Mouse (Mus musculus) liver, embryonic 12.5 days (tissue): ENCODE data around the gene Oca2. TPM values are rescaled to one million over a fixed set of nuclear protein-coding genes. Genes with fewer than 3 reads are reported as not detected.

ENCODE experiments used
- ATAC-seq: fragments of 200-750 bp; cut with Nextera tagmentation; 2 replicates; pipeline ENCODE4 v1.8.0; 2017; ENCODE audit warnings: moderate number of reproducible peaks, mild to moderate bottlenecking, moderate library complexity
- H3K27ac ChIP-seq: fragments of 300-500 bp; sonication (generic); 2 replicates; pipeline ENCODE4 v1.5.1; 2016; ENCODE audit warnings: mild to moderate bottlenecking
- H3K27me3 ChIP-seq: fragments of 300-500 bp; sonication (generic); replicated peaks from 2 replicates; pipeline ENCODE4 v1.6.1; 2016; ENCODE audit warnings: mild to moderate bottlenecking, moderate library complexity
- H3K36me3 ChIP-seq: fragments of 300-500 bp; sonication (generic); 2 replicates; pipeline ENCODE4 v1.6.1; 2016; ENCODE audit warnings: mild to moderate bottlenecking, moderate library complexity
- H3K4me1 ChIP-seq: fragments of 300-500 bp; sonication (generic); 2 replicates; pipeline ENCODE4 v1.6.1; 2016
- H3K4me2 ChIP-seq: fragments of 300-500 bp; sonication (generic); 2 replicates; pipeline ENCODE4 v1.6.1; 2016; ENCODE audit warnings: mild to moderate bottlenecking, moderate library complexity
- H3K4me3 ChIP-seq: fragments of 300-500 bp; sonication (generic); 2 replicates; pipeline ENCODE4 v1.5.1; 2016; ENCODE audit warnings: mild to moderate bottlenecking, moderate library complexity
- H3K9ac ChIP-seq: fragments of 300-500 bp; sonication (generic); 2 replicates; pipeline ENCODE4 v1.6.1; 2016; ENCODE audit warnings: mild to moderate bottlenecking, moderate library complexity
- H3K9me3 ChIP-seq: fragments of 300-500 bp; sonication (generic); replicated peaks from 2 replicates; pipeline ENCODE4 v1.6.1; 2016; ENCODE audit warnings: mild to moderate bottlenecking, moderate library complexity
- WGBS: fragments of 180-500 bp; shearing (Covaris S2); methylation state at CpG from one replicate; pipeline ENCODE4 v1.1.7; 2016; ENCODE audit not compliant: insufficient replicate concordance; 5-methylcytosine and 5-hydroxymethylcytosine counted together
- polyA plus RNA-seq: library from polyadenylated mRNA; unstranded; fragments of >200 nt; fragmentation: Nextera tagmentation; extraction: Ambion mirVana; gene quantifications from 2 replicates; pipeline ENCODE4 v1.2.1, GENCODE M21; 2016

The Oca2 gene
- polyA plus RNA-seq, 1 experiment from 2014 or later, result not detected

DNA sequence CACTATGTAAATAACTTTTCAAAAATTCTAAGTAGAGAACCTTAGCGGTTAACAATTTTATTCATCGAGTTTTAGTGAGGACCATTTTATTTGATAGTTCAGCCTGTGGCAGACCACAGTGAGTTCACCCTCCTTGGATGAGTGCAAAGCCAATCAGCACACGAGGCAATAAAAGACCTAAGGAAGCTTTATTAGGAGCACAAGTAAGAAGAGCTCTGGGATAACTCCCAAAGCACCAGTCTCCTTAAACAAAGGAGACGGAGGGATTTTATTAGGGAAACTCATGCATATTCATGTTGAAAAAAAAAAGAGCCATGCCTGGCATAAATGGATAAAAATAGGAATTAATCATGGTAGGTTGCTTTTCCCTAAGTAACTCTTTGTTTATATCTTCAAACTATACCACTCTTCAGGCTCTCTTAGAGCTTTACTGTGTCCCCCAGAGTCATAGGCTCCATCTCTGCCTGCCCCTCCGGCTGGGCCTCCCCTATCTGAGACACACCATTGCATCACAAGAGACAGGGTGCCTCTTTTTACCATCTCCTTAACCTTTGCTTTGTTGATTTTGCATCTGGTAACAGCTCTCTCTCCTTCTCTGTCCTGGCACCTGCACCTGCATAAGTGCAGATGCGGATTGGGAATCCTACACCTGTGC, 178.7 kb downstream of the Oca2 start:
- H3K36me3 ChIP-seq, result no peaks in the 10 kb centered on the region
- WGBS, result 61% methylated on average over 6 of the region's 6 CpGs
- H3K27ac ChIP-seq, result no peak overlapping the region
- H3K9me3 ChIP-seq, result no peaks in the 10 kb centered on the region
- ATAC-seq, result no peak
- no peak overlapping the region for H3K4me3 ChIP-seq
- H3K4me1 ChIP-seq, result no peaks in the 10 kb centered on the region
- H3K27me3 ChIP-seq, result no peaks in the 10 kb centered on the region
- H3K9ac ChIP-seq, result no peak overlapping the region
- H3K4me2 ChIP-seq, result no peak overlapping the region

DNA sequence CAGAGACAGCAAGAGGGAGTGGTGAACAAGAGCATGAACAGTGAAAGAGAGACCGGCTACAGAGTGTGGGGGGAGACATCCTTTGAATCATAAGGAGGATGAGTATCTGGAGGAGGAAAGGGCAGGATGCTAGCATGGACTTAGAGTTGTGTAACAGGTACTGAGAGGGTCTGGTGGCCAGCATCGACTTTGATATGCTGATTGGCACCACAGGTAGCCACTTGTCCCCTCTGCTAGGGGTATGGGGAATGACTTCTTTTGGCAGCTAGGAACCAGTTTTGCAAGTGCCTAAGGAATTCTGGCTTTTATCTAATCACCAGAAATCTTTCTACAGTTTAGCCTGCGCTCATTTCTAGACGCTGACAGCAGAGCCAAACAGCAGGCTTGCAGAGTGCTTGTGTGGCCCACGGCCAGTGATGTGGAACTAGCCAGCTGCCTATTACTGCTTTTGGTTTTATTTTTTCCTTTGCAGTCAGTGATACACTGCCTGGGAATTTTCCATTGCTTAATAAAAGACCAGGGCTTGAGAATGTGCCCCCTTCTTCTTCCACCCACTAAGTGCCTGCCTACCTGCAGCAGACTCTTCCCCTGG, 179.8 kb downstream of the Oca2 start:
- WGBS, result 27% methylated on average over 5 of the region's 5 CpGs
- H3K4me2 ChIP-seq, result no peak overlapping the region
- no peak overlapping the region for H3K4me3 ChIP-seq
- H3K9ac ChIP-seq, result no peak overlapping the region
- no peak overlapping the region for H3K27ac ChIP-seq
- H3K27me3 ChIP-seq, result no peaks in the 10 kb centered on the region
- H3K36me3 ChIP-seq, result no peaks in the 10 kb centered on the region
- no peak for ATAC-seq
- H3K4me1 ChIP-seq, result no peaks in the 10 kb centered on the region
- H3K9me3 ChIP-seq, result no peaks in the 10 kb centered on the region

DNA sequence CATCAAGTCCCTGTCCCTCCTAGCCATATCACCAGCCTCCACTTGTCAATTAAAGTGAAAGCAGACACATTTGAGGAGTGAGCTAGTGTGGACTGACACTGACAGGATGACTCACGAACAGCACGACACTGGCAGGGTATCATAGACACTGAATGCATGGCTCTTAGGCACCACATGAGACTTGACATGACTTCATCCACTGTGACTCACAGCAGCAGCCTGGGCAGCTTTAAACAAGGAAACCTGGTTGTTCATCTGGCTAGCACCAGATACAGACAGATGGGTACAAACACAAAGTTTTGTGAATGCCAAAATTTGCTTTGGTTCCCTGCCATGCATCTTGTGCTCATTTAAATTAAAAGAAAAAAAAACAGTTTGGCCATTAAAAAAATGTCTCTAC, 182.4 kb downstream of the Oca2 start:
- Histone ChIP-seq H3K27ac (no peak overlapping the region), H3K4me3 (no peak overlapping the region), H3K9ac (no peak overlapping the region), H3K27me3 (no peaks in the 10 kb centered on the region), H3K36me3 (no peaks in the 10 kb centered on the region), H3K4me1 (no peaks in the 10 kb centered on the region), H3K9me3 (no peaks in the 10 kb centered on the region), H3K4me2 (no peak overlapping the region)
- 53% methylated on average over 2 of the region's 2 CpGs for WGBS
- ATAC-seq, result no peak

DNA sequence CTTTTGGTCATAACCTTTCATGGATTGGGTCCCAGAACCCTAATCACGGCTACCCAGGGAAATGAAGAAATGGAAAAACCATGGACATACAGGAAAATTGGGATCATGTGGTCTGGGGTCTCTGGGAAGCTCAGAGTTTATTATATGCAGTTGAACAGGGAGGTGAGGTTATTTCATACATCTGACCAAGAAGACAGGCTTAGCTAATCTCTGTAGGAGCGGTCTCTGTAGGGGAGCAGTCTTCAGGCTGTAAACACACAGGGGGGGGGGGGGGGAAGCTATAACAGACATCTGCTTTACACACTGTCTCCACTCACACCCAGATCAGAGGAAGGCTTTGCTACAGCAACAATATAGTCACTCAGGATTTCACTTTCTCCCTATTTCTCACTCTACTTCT, 184.0 kb downstream of the Oca2 start:
- H3K27ac ChIP-seq, result no peak overlapping the region
- ATAC-seq, result no peak
- no peak overlapping the region for H3K4me2 ChIP-seq
- H3K36me3 ChIP-seq, result no peaks in the 10 kb centered on the region
- no peaks in the 10 kb centered on the region for H3K9me3 ChIP-seq
- no peaks in the 10 kb centered on the region for H3K27me3 ChIP-seq
- no peak overlapping the region for H3K4me3 ChIP-seq
- H3K9ac ChIP-seq, result no peak overlapping the region
- 57% methylated on average over 2 of the region's 2 CpGs for WGBS
- H3K4me1 ChIP-seq, result no peaks in the 10 kb centered on the region

DNA sequence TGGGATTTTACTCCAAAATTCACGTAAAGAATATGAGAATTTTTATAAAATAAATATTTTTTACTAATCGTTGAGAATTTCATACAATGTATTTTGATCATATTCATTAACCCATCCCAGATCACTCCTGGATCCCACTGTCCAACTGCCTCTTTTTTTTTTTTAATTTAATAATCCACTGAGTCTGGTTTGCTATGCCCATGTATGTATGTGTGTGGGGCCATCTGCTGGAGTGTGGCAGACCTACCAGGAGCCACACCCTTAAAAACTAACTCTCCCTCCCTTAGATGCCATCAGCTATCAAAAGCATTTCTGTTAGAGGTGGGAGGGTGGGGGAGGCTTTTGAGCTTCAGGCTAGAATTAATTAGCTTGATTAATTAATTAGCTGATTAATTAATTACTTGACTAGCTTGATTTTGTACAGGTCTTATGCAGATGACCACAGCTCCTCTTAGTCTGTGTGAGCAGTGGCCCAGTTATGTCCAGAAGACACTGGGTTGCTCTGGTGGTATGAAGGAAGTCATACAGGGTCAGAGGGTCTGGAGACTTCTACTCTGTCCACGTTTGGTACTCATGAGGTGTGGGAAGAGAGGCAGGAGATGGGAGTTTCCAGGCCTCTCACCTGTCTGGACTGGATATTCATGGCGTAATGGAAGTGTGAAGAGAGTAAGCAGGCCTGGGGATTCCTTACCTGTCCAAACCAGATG, 221.4 kb downstream of the Oca2 start:
- H3K27ac ChIP-seq, result no peak overlapping the region
- no peaks in the 10 kb centered on the region for H3K36me3 ChIP-seq
- no peak overlapping the region for H3K4me3 ChIP-seq
- H3K4me1 ChIP-seq, result no peaks in the 10 kb centered on the region
- H3K27me3 ChIP-seq, result no peaks in the 10 kb centered on the region
- H3K9ac ChIP-seq, result no peak overlapping the region
- ATAC-seq, result no peak
- no peaks in the 10 kb centered on the region for H3K9me3 ChIP-seq
- H3K4me2 ChIP-seq, result no peak overlapping the region
- 56% methylated on average over 4 of the region's 4 CpGs for WGBS

DNA sequence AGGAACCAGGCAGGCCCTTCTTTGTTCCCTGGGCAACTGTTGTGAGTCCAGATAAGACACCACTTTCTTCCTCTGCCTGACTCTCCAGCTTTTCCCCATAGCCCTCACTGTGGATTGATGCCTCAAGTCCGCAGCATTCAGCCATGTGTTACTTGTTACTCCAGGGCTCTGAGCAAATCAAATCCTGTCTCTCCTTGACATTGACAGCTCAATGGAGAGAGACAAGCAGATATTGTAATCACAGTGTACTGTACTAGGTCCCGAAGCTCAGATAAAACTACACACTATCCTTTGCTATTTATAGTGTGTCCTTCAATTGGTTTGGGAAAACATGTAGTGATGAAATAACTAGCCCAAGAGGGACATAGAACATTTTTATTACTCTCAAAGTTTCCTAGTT, 258.7 kb downstream of the Oca2 start:
- no peak for ATAC-seq
- Histone ChIP-seq H3K9me3 (no peaks in the 10 kb centered on the region), H3K4me1 (no peaks in the 10 kb centered on the region), H3K27ac (no peak overlapping the region), H3K9ac (no peak overlapping the region), H3K4me3 (no peak overlapping the region), H3K27me3 (no peaks in the 10 kb centered on the region), H3K4me2 (no peak overlapping the region), H3K36me3 (no peaks in the 10 kb centered on the region)
- 44% methylated on average over 2 of the region's 2 CpGs for WGBS

DNA sequence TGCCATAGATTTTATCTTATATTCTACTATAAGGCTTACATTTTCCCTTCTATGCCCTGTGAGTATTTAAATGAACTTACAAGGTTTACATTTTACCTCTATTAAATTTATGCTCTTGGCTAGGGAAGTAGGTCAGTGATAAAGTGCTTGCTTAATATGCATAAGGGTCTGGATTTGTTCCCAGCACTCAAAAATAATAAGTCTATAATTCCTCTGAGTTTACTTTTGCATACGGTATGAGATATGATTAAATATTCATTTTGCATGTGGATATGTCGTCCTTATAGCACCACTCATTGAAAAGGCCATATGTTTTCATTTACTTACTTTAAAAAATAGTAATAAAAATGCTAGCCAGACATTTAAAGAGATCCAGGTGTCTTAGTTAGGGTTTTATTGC, 259.8 kb downstream of the Oca2 start:
- Histone ChIP-seq H3K27me3 (no peaks in the 10 kb centered on the region), H3K9me3 (no peaks in the 10 kb centered on the region), H3K4me3 (no peak overlapping the region), H3K36me3 (no peaks in the 10 kb centered on the region), H3K9ac (no peak overlapping the region), H3K27ac (no peak overlapping the region), H3K4me2 (no peak overlapping the region), H3K4me1 (no peaks in the 10 kb centered on the region)
- WGBS, result 57% methylated on average over 2 of the region's 2 CpGs
- ATAC-seq, result no peak

DNA sequence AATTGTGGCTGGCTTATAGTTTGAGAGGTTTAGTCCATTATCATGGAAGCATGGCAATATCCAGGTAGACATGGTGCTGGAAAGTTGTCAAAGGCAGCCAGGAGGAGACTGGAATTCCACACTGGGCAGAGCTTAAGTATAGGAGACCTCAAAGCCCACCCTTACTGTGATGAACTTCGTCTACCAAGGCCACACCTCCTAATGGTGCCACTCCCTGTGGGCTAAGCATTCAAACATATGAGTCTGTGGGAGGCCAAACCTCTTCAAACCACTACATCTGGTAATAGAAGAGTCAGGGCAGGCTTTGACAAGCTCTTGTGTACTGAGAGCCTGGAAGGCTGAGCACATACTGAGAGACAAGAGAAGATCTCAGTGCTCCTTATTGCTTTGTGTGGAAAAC, 260.2 kb downstream of the Oca2 start:
- Histone ChIP-seq H3K9ac (no peak overlapping the region), H3K27me3 (no peaks in the 10 kb centered on the region), H3K27ac (no peak overlapping the region), H3K36me3 (no peaks in the 10 kb centered on the region), H3K4me1 (no peaks in the 10 kb centered on the region), H3K9me3 (no peaks in the 10 kb centered on the region), H3K4me2 (no peak overlapping the region), H3K4me3 (no peak overlapping the region)
- WGBS, result 55% methylated on average over 1 of the region's 1 CpGs
- no peak for ATAC-seq

DNA sequence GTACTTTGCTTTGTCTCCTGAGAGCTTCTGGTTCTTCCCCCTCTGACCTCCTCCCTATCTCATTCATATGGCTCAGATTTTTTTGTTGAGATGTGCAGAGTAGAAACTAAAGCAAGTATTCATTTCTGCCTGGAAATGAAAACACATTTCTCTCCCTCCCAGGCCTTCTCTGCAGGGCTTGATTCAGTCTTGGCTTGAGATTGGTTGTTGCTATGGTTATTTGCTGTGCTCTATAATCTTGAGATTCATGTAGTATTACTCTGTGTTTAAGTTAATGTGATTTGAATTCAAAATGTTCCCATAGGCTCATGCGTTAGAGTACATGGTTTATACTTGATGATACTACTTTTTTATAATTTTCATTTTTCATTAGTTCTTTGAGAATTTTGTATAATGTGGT, 260.9 kb downstream of the Oca2 start:
- Histone ChIP-seq H3K4me3 (no peak overlapping the region), H3K27me3 (no peaks in the 10 kb centered on the region), H3K9ac (no peak overlapping the region), H3K27ac (no peak overlapping the region), H3K36me3 (no peaks in the 10 kb centered on the region), H3K4me2 (no peak overlapping the region), H3K4me1 (no peaks in the 10 kb centered on the region), H3K9me3 (no peaks in the 10 kb centered on the region)
- 61% methylated on average over 1 of the region's 1 CpGs for WGBS
- no peak for ATAC-seq

DNA sequence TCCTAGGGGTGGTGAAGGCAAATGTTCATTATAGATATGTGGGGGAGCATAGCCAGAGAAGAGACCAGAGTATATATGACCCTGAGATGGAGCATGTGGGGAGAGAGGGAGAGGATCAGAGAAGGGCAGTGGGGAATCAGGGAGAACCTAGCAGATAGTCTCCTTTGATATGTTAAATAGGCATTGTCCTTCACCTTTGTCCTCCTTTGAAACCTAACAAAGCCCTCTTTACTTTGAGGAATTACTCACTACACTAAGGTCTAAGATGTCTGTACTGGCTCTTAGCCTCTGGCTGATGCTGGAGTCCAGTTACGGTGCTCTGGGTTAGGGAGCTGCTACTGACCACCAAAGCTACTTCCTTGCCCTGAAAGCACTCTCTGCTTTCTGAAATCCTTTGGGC, 279.0 kb downstream of the Oca2 start:
- no peaks in the 10 kb centered on the region for H3K27me3 ChIP-seq
- H3K9ac ChIP-seq, result no peak overlapping the region
- H3K4me3 ChIP-seq, result no peak overlapping the region
- no peaks in the 10 kb centered on the region for H3K9me3 ChIP-seq
- no peak overlapping the region for H3K27ac ChIP-seq
- no peak for ATAC-seq
- H3K4me2 ChIP-seq, result no peak overlapping the region
- H3K36me3 ChIP-seq, result no peaks in the 10 kb centered on the region
- H3K4me1 ChIP-seq, result no peaks in the 10 kb centered on the region
- WGBS, result 47% methylated on average over 1 of the region's 1 CpGs

DNA sequence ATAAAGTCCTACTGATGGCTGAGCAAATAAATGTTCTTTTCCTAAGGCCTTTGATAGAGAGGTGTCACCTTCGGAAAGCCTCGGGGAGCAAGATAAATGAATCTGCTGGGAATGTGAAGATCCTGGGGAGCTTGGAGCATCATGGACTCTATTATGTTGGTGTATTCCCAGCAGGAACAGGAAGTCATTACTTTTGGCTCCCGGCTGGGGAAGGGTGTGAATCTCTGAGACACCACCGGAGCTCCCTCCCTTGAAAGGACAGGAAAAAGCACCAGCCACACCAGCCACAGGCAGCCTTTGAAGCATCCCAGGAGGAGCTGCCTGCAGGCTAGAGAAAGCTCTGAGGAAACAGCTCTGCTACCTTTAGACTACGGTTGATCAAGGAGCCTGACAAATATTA, 280.2 kb downstream of the Oca2 start:
- no peaks in the 10 kb centered on the region for H3K4me1 ChIP-seq
- WGBS, result 17% methylated on average over 5 of the region's 5 CpGs
- H3K4me3 ChIP-seq, result no peak overlapping the region
- H3K27ac ChIP-seq, result no peak overlapping the region
- no peaks in the 10 kb centered on the region for H3K36me3 ChIP-seq
- no peak for ATAC-seq
- no peak overlapping the region for H3K9ac ChIP-seq
- H3K9me3 ChIP-seq, result no peaks in the 10 kb centered on the region
- H3K27me3 ChIP-seq, result no peaks in the 10 kb centered on the region
- no peak overlapping the region for H3K4me2 ChIP-seq

DNA sequence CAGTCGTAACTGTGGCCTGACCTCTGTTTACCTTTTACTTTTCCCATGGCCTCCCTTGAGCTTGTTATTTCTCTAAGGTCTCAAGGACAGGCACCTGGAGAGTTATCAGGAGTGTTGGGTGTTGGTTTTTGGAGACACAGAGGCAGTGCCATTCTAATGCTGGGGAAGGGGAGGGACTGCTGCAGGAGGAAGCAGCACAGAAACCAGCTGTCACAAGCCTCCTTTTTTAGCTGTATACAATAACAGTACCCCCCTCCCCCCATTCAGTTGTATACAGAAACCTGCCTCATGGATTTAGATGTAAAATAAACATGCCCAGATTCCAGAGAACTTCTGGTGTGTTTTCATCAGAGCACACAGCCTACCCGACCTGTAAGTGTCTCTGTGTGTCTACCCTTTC, 295.3 kb downstream of the Oca2 start:
- H3K9ac ChIP-seq, result no peak overlapping the region
- H3K36me3 ChIP-seq, result no peaks in the 10 kb centered on the region
- H3K27ac ChIP-seq, result no peak overlapping the region
- H3K4me2 ChIP-seq, result no peak overlapping the region
- 0 out of 2 replicates have a peak, but pooled peaks cover 4% of the 10 kb centered on the region for H3K9me3 ChIP-seq
- no peaks in the 10 kb centered on the region for H3K4me1 ChIP-seq
- H3K4me3 ChIP-seq, result no peak overlapping the region
- ATAC-seq, result no peak
- WGBS, result 42% methylated on average over 2 of the region's 2 CpGs
- no peaks in the 10 kb centered on the region for H3K27me3 ChIP-seq
